Mouse (Mus musculus): Measurements from ENCODE around the gene Tmem88. TPM values are rescaled to one million over a fixed set of nuclear protein-coding genes. Genes with fewer than 3 reads are reported as not detected.

The Tmem88 gene
- polyA plus RNA-seq, 1 experiment from 2014 or later: 34.8 TPM

- DNase-seq (ENCODE audit: low spot score) (no peak), ATAC-seq (replicated peaks; ENCODE audit: low FRiP score, low TSS enrichment, low read depth) (no peak)
- WGBS: 66% methylated on average over 10 of the region's 10 CpGs
- Histone ChIP-seq H3K27me3 (replicated peaks; ENCODE audit: control insufficient read depth, insufficient read depth, low read length) (no peaks in the 10 kb centered on the region), H3K27ac (ENCODE audit: low read depth) (no peak overlapping the region), H3K9ac (ENCODE audit: low read length) (no peak overlapping the region), H3K4me3 (ENCODE audit: low read depth, low read length) (no peak overlapping the region), H3K4me2 (ENCODE audit: low read length) (no peak overlapping the region), H3K9me3 (ENCODE audit: control insufficient read depth, low read length) (no peaks in the 10 kb centered on the region), H3K4me1 (replicated peaks; ENCODE audit: control insufficient read depth, insufficient read depth, low read length) (no peaks in the 10 kb centered on the region), H3K36me3 (ENCODE audit: control insufficient read depth, insufficient read depth, low read length) (no peaks in the 10 kb centered on the region)
These were observed 15.4 kb downstream of the Tmem88 start for GRCm38 (mm10) chr11:69382478-69383105.

- Histone ChIP-seq H3K27me3 (replicated peaks; ENCODE audit: control insufficient read depth, insufficient read depth, low read length) (no peaks in the 10 kb centered on the region), H3K4me3 (ENCODE audit: low read depth, low read length) (no peak overlapping the region), H3K4me1 (replicated peaks; ENCODE audit: control insufficient read depth, insufficient read depth, low read length) (no peaks in the 10 kb centered on the region), H3K36me3 (ENCODE audit: control insufficient read depth, insufficient read depth, low read length) (0 out of 2 replicates have a peak, but pooled peaks cover 9% of the 10 kb centered on the region), H3K4me2 (ENCODE audit: low read length) (no peak overlapping the region), H3K27ac (ENCODE audit: low read depth) (no peak overlapping the region), H3K9me3 (ENCODE audit: control insufficient read depth, low read length) (no peaks in the 10 kb centered on the region), H3K9ac (ENCODE audit: low read length) (no peak overlapping the region)
- ATAC-seq (replicated peaks; ENCODE audit: low FRiP score, low TSS enrichment, low read depth) (no peak), DNase-seq (ENCODE audit: low spot score) (no peak)
- 76% methylated on average over 6 of the region's 6 CpGs for WGBS
These were observed 16.7 kb downstream of the Tmem88 start for GRCm38 (mm10) chr11:69381356-69381755.

- WGBS: 86% methylated on average over 3 of the region's 3 CpGs
- Histone ChIP-seq H3K36me3 (ENCODE audit: control insufficient read depth, insufficient read depth, low read length) (0 out of 2 replicates have a peak, but pooled peaks cover 17% of the 10 kb centered on the region), H3K9ac (ENCODE audit: low read length) (no peak overlapping the region), H3K4me2 (ENCODE audit: low read length) (no peak overlapping the region), H3K4me1 (replicated peaks; ENCODE audit: control insufficient read depth, insufficient read depth, low read length) (no peaks in the 10 kb centered on the region), H3K27ac (ENCODE audit: low read depth) (no peak overlapping the region), H3K4me3 (ENCODE audit: low read depth, low read length) (no peak overlapping the region), H3K27me3 (replicated peaks; ENCODE audit: control insufficient read depth, insufficient read depth, low read length) (no peaks in the 10 kb centered on the region), H3K9me3 (ENCODE audit: control insufficient read depth, low read length) (no peaks in the 10 kb centered on the region)
- no peak for ATAC-seq (replicated peaks; ENCODE audit: low FRiP score, low TSS enrichment, low read depth)
- no peak for DNase-seq (ENCODE audit: low spot score)
These were observed 18.4 kb downstream of the Tmem88 start for GRCm38 (mm10) chr11:69379600-69379999.

GRCm38 (mm10) chr11:69377766-69378165, 20.3 kb downstream of the Tmem88 start:
- H3K9me3 ChIP-seq (ENCODE audit: control insufficient read depth, low read length): no peaks in the 10 kb centered on the region
- H3K27ac ChIP-seq (ENCODE audit: low read depth): no peak overlapping the region
- 65% methylated on average over 3 of the region's 3 CpGs for WGBS
- H3K36me3 ChIP-seq (ENCODE audit: control insufficient read depth, insufficient read depth, low read length): peaks cover 28% of the 10 kb centered on the region
- peaks cover under 1% of the 10 kb centered on the region; the same call in 1 of the 2 replicates for H3K4me1 ChIP-seq (replicated peaks; ENCODE audit: control insufficient read depth, insufficient read depth, low read length)
- H3K4me3 ChIP-seq (ENCODE audit: low read depth, low read length): no peak overlapping the region
- no peak overlapping the region for H3K4me2 ChIP-seq (ENCODE audit: low read length)
- DNase-seq (ENCODE audit: low spot score): no peak
- H3K9ac ChIP-seq (ENCODE audit: low read length): no peak overlapping the region
- no peaks in the 10 kb centered on the region for H3K27me3 ChIP-seq (replicated peaks; ENCODE audit: control insufficient read depth, insufficient read depth, low read length)
- no peak for ATAC-seq (replicated peaks; ENCODE audit: low FRiP score, low TSS enrichment, low read depth)

- Histone ChIP-seq H3K27ac (ENCODE audit: low read depth) (no peak overlapping the region), H3K4me2 (ENCODE audit: low read length) (no peak overlapping the region), H3K36me3 (ENCODE audit: control insufficient read depth, insufficient read depth, low read length) (peaks cover 28% of the 10 kb centered on the region), H3K4me3 (ENCODE audit: low read depth, low read length) (no peak overlapping the region), H3K27me3 (replicated peaks; ENCODE audit: control insufficient read depth, insufficient read depth, low read length) (no peaks in the 10 kb centered on the region), H3K9ac (ENCODE audit: low read length) (no peak overlapping the region), H3K9me3 (ENCODE audit: control insufficient read depth, low read length) (no peaks in the 10 kb centered on the region), H3K4me1 (replicated peaks; ENCODE audit: control insufficient read depth, insufficient read depth, low read length) (peaks cover 22% of the 10 kb centered on the region)
- no peak for ATAC-seq (replicated peaks; ENCODE audit: low FRiP score, low TSS enrichment, low read depth)
- no peak for DNase-seq (ENCODE audit: low spot score)
- 85% methylated on average over 4 of the region's 4 CpGs for WGBS
These were observed 22.4 kb downstream of the Tmem88 start for GRCm38 (mm10) chr11:69375646-69376045.

GRCm38 (mm10) chr11:69373223-69373965, 24.6 kb downstream of the Tmem88 start:
- WGBS: 92% methylated on average over 16 of the region's 16 CpGs
- H3K4me2 ChIP-seq (ENCODE audit: low read length): no peak overlapping the region
- no peak for ATAC-seq (replicated peaks; ENCODE audit: low FRiP score, low TSS enrichment, low read depth)

GRCm38 (mm10) chr11:69372780-69373170, 25.3 kb downstream of the Tmem88 start:
- H3K27me3 ChIP-seq (replicated peaks; ENCODE audit: control insufficient read depth, insufficient read depth, low read length): no peaks in the 10 kb centered on the region
- H3K36me3 ChIP-seq (ENCODE audit: control insufficient read depth, insufficient read depth, low read length): peaks cover 28% of the 10 kb centered on the region
- 58% methylated on average over 3 of the region's 3 CpGs for WGBS
- H3K27ac ChIP-seq (ENCODE audit: low read depth): peak overlapping the region; percentile 64; the same call in 1 of the 2 replicates
- H3K9me3 ChIP-seq (ENCODE audit: control insufficient read depth, low read length): no peaks in the 10 kb centered on the region
- DNase-seq (ENCODE audit: low spot score): no peak
- no peak for ATAC-seq (replicated peaks; ENCODE audit: low FRiP score, low TSS enrichment, low read depth)
- H3K4me1 ChIP-seq (replicated peaks; ENCODE audit: control insufficient read depth, insufficient read depth, low read length): peaks cover 24% of the 10 kb centered on the region
- H3K4me3 ChIP-seq (ENCODE audit: low read depth, low read length): no peak overlapping the region
- H3K4me2 ChIP-seq (ENCODE audit: low read length): peak overlapping the region; percentile 24; the same call in 1 of the 2 replicates
- H3K9ac ChIP-seq (ENCODE audit: low read length): no peak overlapping the region

More at GRCm38 (mm10) chr11:69373223-69373965, 24.6 kb downstream of the Tmem88 start:
- H3K4me3 ChIP-seq (ENCODE audit: low read depth, low read length): no peak overlapping the region
- H3K9me3 ChIP-seq (ENCODE audit: control insufficient read depth, low read length): no peaks in the 10 kb centered on the region
- H3K27ac ChIP-seq (ENCODE audit: low read depth): no peak overlapping the region
- peaks cover 28% of the 10 kb centered on the region for H3K36me3 ChIP-seq (ENCODE audit: control insufficient read depth, insufficient read depth, low read length)
- H3K4me1 ChIP-seq (replicated peaks; ENCODE audit: control insufficient read depth, insufficient read depth, low read length): peaks cover 24% of the 10 kb centered on the region
- H3K27me3 ChIP-seq (replicated peaks; ENCODE audit: control insufficient read depth, insufficient read depth, low read length): no peaks in the 10 kb centered on the region
- no peak for DNase-seq (ENCODE audit: low spot score)
- no peak overlapping the region for H3K9ac ChIP-seq (ENCODE audit: low read length)

GRCm38 (mm10) chr11:69372056-69372779, 25.8 kb downstream of the Tmem88 start:
- no peak for ATAC-seq (replicated peaks; ENCODE audit: low FRiP score, low TSS enrichment, low read depth)
- no peak overlapping the region for H3K9ac ChIP-seq (ENCODE audit: low read length)
- H3K4me2 ChIP-seq (ENCODE audit: low read length): peak overlapping the region; percentile 24; the same call in 1 of the 2 replicates
- H3K27me3 ChIP-seq (replicated peaks; ENCODE audit: control insufficient read depth, insufficient read depth, low read length): no peaks in the 10 kb centered on the region
- peak; percentile 60 for DNase-seq (ENCODE audit: low spot score)
- H3K36me3 ChIP-seq (ENCODE audit: control insufficient read depth, insufficient read depth, low read length): peaks cover 27% of the 10 kb centered on the region
- H3K9me3 ChIP-seq (ENCODE audit: control insufficient read depth, low read length): no peaks in the 10 kb centered on the region
- H3K4me3 ChIP-seq (ENCODE audit: low read depth, low read length): no peak overlapping the region
- H3K4me1 ChIP-seq (replicated peaks; ENCODE audit: control insufficient read depth, insufficient read depth, low read length): peaks cover 25% of the 10 kb centered on the region
- 31% methylated on average over 12 of the region's 12 CpGs for WGBS
- peak overlapping the region; percentile 64 for H3K27ac ChIP-seq (ENCODE audit: low read depth)
